8 mouse cellular contexts compared by ENCODE assay signal in the genomic region with DNA sequence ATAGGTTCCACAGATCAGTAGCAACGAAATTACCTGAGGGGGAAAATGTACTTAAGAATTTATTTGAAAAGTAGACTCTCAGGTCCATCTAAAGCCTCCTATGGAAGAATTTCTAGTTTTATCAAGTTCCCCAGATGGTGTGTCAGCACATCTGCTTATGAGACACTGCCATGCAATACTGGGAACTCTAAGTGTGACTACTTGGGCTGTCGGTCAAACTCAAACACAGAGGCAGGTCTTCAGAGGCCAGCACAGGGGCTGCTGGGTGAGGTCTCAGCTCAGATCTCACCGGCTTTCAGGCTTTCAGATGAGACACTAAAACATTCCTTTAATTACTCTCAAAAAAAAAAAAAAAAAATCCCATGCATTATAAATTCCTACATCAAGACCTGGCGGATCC.
DNase-seq lines count a peak whose midpoint lies in the region; ATAC-seq and TF ChIP-seq lines count a peak whose summit lies in the region.

No protein-coding gene starts in this region.

- TF ChIP-seq POLR2A in limb, embryonic 14.5 days (IDR thresholded peaks at IDR 0.05; ENCODE audit: borderline replicate concordance, extremely low read depth, insufficient read depth, insufficient read length): no peak

- H3K4me3 ChIP-seq in heart, embryonic 11.5 days (ENCODE audit: low read depth, low read length): no peak overlapping the region
- no peak overlapping the region for H3K4me3 ChIP-seq in stomach, embryonic 14.5 days (ENCODE audit: low read depth, low read length)
- no peak overlapping the region for H3K4me3 ChIP-seq in stomach, postnatal 0 days (ENCODE audit: low read depth, low read length)
- no peak overlapping the region for H3K4me3 ChIP-seq in limb, embryonic 14.5 days (replicated peaks; ENCODE audit: low read length)
- H3K4me3 ChIP-seq in stomach, embryonic 16.5 days (replicated peaks; ENCODE audit: low read length): 0 out of 2 replicates have a peak overlapping the region, but pooled peaks have one; percentile 4

- no peak for TF ChIP-seq EP300 in stomach, postnatal 0 days (optimal IDR thresholded peaks at IDR 0.05)

- WGBS in heart, embryonic 11.5 days (ENCODE audit: insufficient replicate concordance): 76% methylated on average over 4 of the region's 4 CpGs
- 74% methylated on average over 4 of the region's 4 CpGs for WGBS in stomach, embryonic 14.5 days
- 69% methylated on average over 4 of the region's 4 CpGs for WGBS in stomach, postnatal 0 days
- WGBS in limb, embryonic 14.5 days: 74% methylated on average over 4 of the region's 4 CpGs
- WGBS in stomach, embryonic 16.5 days: 71% methylated on average over 4 of the region's 4 CpGs

- no peak for ATAC-seq in heart, embryonic 11.5 days (replicated peaks; ENCODE audit: insufficient number of reproducible peaks, low FRiP score, low TSS enrichment)
- no peak for ATAC-seq in stomach, embryonic 14.5 days (ENCODE audit: insufficient number of reproducible peaks, insufficient read depth, low FRiP score, low read depth)
- ATAC-seq in stomach, postnatal 0 days (ENCODE audit: low FRiP score, low TSS enrichment): no peak
- ATAC-seq in limb, embryonic 14.5 days (ENCODE audit: low FRiP score, low read depth): no peak
- ATAC-seq in stomach, embryonic 16.5 days (ENCODE audit: insufficient read depth, low FRiP score): no peak

- H3K9me3 ChIP-seq in heart, embryonic 11.5 days (replicated peaks; ENCODE audit: control insufficient read depth, low read length): no peaks in the 10 kb centered on the region
- no peaks in the 10 kb centered on the region for H3K9me3 ChIP-seq in stomach, embryonic 14.5 days (ENCODE audit: control insufficient read depth, low read depth, low read length)
- H3K9me3 ChIP-seq in stomach, postnatal 0 days (ENCODE audit: control insufficient read depth, low read length): no peaks in the 10 kb centered on the region
- H3K9me3 ChIP-seq in limb, embryonic 14.5 days (ENCODE audit: control insufficient read depth, low read length): no peaks in the 10 kb centered on the region
- no peaks in the 10 kb centered on the region for H3K9me3 ChIP-seq in stomach, embryonic 16.5 days (replicated peaks; ENCODE audit: control insufficient read depth, low read length)

- H3K27ac ChIP-seq in heart, embryonic 11.5 days (ENCODE audit: low read depth, low read length): peak overlapping the region; percentile 38; the same call in 1 of the 2 replicates
- H3K27ac ChIP-seq in stomach, embryonic 14.5 days (ENCODE audit: low read length): no peak overlapping the region
- H3K27ac ChIP-seq in stomach, postnatal 0 days (replicated peaks): no peak overlapping the region
- H3K27ac ChIP-seq in limb, embryonic 14.5 days (replicated peaks; ENCODE audit: low read depth, low read length): no peak overlapping the region
- 0 out of 2 replicates have a peak overlapping the region, but pooled peaks have one; percentile 31 for H3K27ac ChIP-seq in stomach, embryonic 16.5 days (ENCODE audit: low read length)

- H3K27me3 ChIP-seq in heart, embryonic 11.5 days (ENCODE audit: control insufficient read depth, insufficient read depth, low read length): peaks cover 17% of the 10 kb centered on the region
- peaks cover 4% of the 10 kb centered on the region; the same call in 1 of the 2 replicates for H3K27me3 ChIP-seq in stomach, embryonic 14.5 days (ENCODE audit: control insufficient read depth, insufficient read depth, low read length)
- H3K27me3 ChIP-seq in stomach, postnatal 0 days (ENCODE audit: control insufficient read depth, insufficient read depth, low read length): no peaks in the 10 kb centered on the region; the same call in 1 of the 2 replicates
- peaks cover 16% of the 10 kb centered on the region for H3K27me3 ChIP-seq in limb, embryonic 14.5 days (ENCODE audit: control insufficient read depth, insufficient read depth, low read length)
- peaks cover 16% of the 10 kb centered on the region for H3K27me3 ChIP-seq in stomach, embryonic 16.5 days (ENCODE audit: control insufficient read depth, insufficient read depth, low read length)

- no peak overlapping the region for H3K9ac ChIP-seq in heart, embryonic 11.5 days (ENCODE audit: low read depth, low read length)
- no peak overlapping the region for H3K9ac ChIP-seq in stomach, embryonic 14.5 days (replicated peaks; ENCODE audit: low read depth, low read length)
- H3K9ac ChIP-seq in stomach, postnatal 0 days (ENCODE audit: low read length): no peak overlapping the region
- H3K9ac ChIP-seq in limb, embryonic 14.5 days (ENCODE audit: low read depth, low read length, severe bottlenecking): no peak overlapping the region
- no peak overlapping the region for H3K9ac ChIP-seq in stomach, embryonic 16.5 days (ENCODE audit: low read length)

- TF ChIP-seq CTCF in stomach, postnatal 0 days (IDR thresholded peaks at IDR 0.05; ENCODE audit: low read depth): no peak

- H3K36me3 ChIP-seq in heart, embryonic 11.5 days (ENCODE audit: control insufficient read depth, insufficient read depth, low read length): no peaks in the 10 kb centered on the region
- no peaks in the 10 kb centered on the region for H3K36me3 ChIP-seq in stomach, embryonic 14.5 days (ENCODE audit: control insufficient read depth, insufficient read depth, low read length)
- H3K36me3 ChIP-seq in stomach, postnatal 0 days (ENCODE audit: control insufficient read depth, insufficient read depth, low read length): no peaks in the 10 kb centered on the region
- H3K36me3 ChIP-seq in limb, embryonic 14.5 days (ENCODE audit: control insufficient read depth, insufficient read depth, low read length): no peaks in the 10 kb centered on the region
- H3K36me3 ChIP-seq in stomach, embryonic 16.5 days (ENCODE audit: control insufficient read depth, insufficient read depth, low read length): no peaks in the 10 kb centered on the region

- H3K4me1 ChIP-seq in heart, embryonic 11.5 days (ENCODE audit: control insufficient read depth, insufficient read depth, low read length): no peaks in the 10 kb centered on the region
- 0 out of 2 replicates have a peak, but pooled peaks cover 4% of the 10 kb centered on the region for H3K4me1 ChIP-seq in stomach, embryonic 14.5 days (ENCODE audit: control insufficient read depth, insufficient read depth, low read length)
- no peaks in the 10 kb centered on the region for H3K4me1 ChIP-seq in stomach, postnatal 0 days (replicated peaks; ENCODE audit: control insufficient read depth, insufficient read depth)
- H3K4me1 ChIP-seq in limb, embryonic 14.5 days (ENCODE audit: control insufficient read depth, insufficient read depth, low read length): no peaks in the 10 kb centered on the region
- H3K4me1 ChIP-seq in stomach, embryonic 16.5 days (ENCODE audit: control insufficient read depth, insufficient read depth, low read length): 0 out of 2 replicates have a peak, but pooled peaks cover 5% of the 10 kb centered on the region

- peak overlapping the region; percentile 57; the same call in 1 of the 2 replicates for H3K4me2 ChIP-seq in heart, embryonic 11.5 days
- peak overlapping the region; percentile 28; the same call in 1 of the 2 replicates for H3K4me2 ChIP-seq in stomach, embryonic 14.5 days (replicated peaks; ENCODE audit: low read depth, low read length)
- no peak overlapping the region for H3K4me2 ChIP-seq in stomach, postnatal 0 days (replicated peaks; ENCODE audit: low read depth)
- H3K4me2 ChIP-seq in limb, embryonic 14.5 days (replicated peaks; ENCODE audit: low read depth, low read length, severe bottlenecking): peak overlapping the region; percentile 41; the same call in 1 of the 2 replicates
- H3K4me2 ChIP-seq in stomach, embryonic 16.5 days (ENCODE audit: low read depth, low read length): peak overlapping the region; percentile 38; the same call in 1 of the 2 replicates

- no peak for DNase-seq in heart, adult 18-20 months
- DNase-seq in stomach, postnatal 0 days (ENCODE audit: low spot score): no peak
- DNase-seq in limb, embryonic 14.5 days (ENCODE audit: low spot score): no peak
- DNase-seq in c-Kit-positive CD71-positive TER-119-positive erythroid progenitor cells, embryonic 14.5 days (ENCODE audit: low spot score): no peak
- no peak for DNase-seq in left cerebral cortex, adult 11 months (ENCODE audit: low spot score)

Comparison
In these comparisons a context has a peak if more than half of its experiments do, and no peak if none do; other contexts are left out.
1. H3K27ac ChIP-seq: peak in heart, embryonic 11.5 days (single experiment) and stomach, embryonic 16.5 days (single experiment); none in stomach, embryonic 14.5 days (single experiment), stomach, postnatal 0 days (single experiment) and limb, embryonic 14.5 days (single experiment).